Mouse (Mus musculus) forebrain, embryonic 15.5 days (tissue): Measurements from ENCODE around the gene Atp10a. TPM values are rescaled to one million over a fixed set of nuclear protein-coding genes. Genes with fewer than 3 reads are reported as not detected.

Experiments used
- ATAC-seq: fragments of 200-750 bp; cut with Nextera tagmentation; replicated peaks from 2 replicates; pipeline ENCODE4 v1.8.0; 2017; ENCODE audit warnings: mild to moderate bottlenecking, moderate TSS enrichment, moderate library complexity
- H3K27ac ChIP-seq: fragments of 300-500 bp; sonication (generic); replicated peaks from 2 replicates; pipeline ENCODE4 v1.5.1; 2015; ENCODE audit warnings: mild to moderate bottlenecking, inconsistent platforms
- H3K27me3 ChIP-seq: fragments of 300-500 bp; sonication (generic); 2 replicates; pipeline ENCODE4 v1.6.1; 2015; ENCODE audit warnings: inconsistent platforms
- H3K36me3 ChIP-seq: fragments of 300-500 bp; sonication (generic); 2 replicates; pipeline ENCODE4 v1.6.1; 2015; ENCODE audit warnings: mild to moderate bottlenecking, inconsistent platforms
- H3K4me1 ChIP-seq: fragments of 300-500 bp; sonication (generic); 2 replicates; pipeline ENCODE4 v1.6.1; 2015; ENCODE audit warnings: inconsistent platforms
- H3K4me2 ChIP-seq: fragments of 300-500 bp; sonication (generic); replicated peaks from 2 replicates; pipeline ENCODE4 v1.6.1; 2015; ENCODE audit warnings: mild to moderate bottlenecking, inconsistent platforms
- H3K4me3 ChIP-seq: fragments of 300-500 bp; sonication (generic); 2 replicates; pipeline ENCODE4 v1.5.1; 2015; ENCODE audit warnings: mild to moderate bottlenecking, inconsistent platforms
- H3K9ac ChIP-seq: fragments of 300-500 bp; sonication (generic); replicated peaks from 2 replicates; pipeline ENCODE4 v1.6.1; 2015; ENCODE audit warnings: mild to moderate bottlenecking, inconsistent platforms
- H3K9me3 ChIP-seq: fragments of 300-500 bp; sonication (generic); 2 replicates; pipeline ENCODE4 v1.6.1; 2016; ENCODE audit warnings: inconsistent platforms
- WGBS: fragments of 180-500 bp; shearing (Covaris S2); methylation state at CpG from one replicate; pipeline ENCODE4 v1.1.7; 2015; ENCODE audit warnings: mixed read lengths; 5-methylcytosine and 5-hydroxymethylcytosine counted together
- polyA plus RNA-seq: library from polyadenylated mRNA; unstranded; fragments of >200 nt; fragmentation: Nextera tagmentation; extraction: Ambion mirVana; gene quantifications from 2 replicates; pipeline ENCODE4 v1.2.1, GENCODE M21; 2015

Gene Atp10a
- polyA plus RNA-seq, 1 experiment from 2014 or later, result 1.2 TPM

GRCm38 (mm10) chr7:58719218-58719938, 63.4 kb downstream of the Atp10a start:
- no peak overlapping the region for H3K9ac ChIP-seq
- no peaks in the 10 kb centered on the region for H3K9me3 ChIP-seq
- no peak for ATAC-seq
- no peaks in the 10 kb centered on the region for H3K4me1 ChIP-seq
- H3K36me3 ChIP-seq, result no peaks in the 10 kb centered on the region
- H3K4me3 ChIP-seq, result no peak overlapping the region
- no peak overlapping the region for H3K4me2 ChIP-seq
- H3K27ac ChIP-seq, result no peak overlapping the region
- 51% methylated on average over 4 of the region's 4 CpGs for WGBS
- no peaks in the 10 kb centered on the region for H3K27me3 ChIP-seq

GRCm38 (mm10) chr7:58722250-58722649, 66.3 kb downstream of the Atp10a start:
- Histone ChIP-seq H3K27me3 (no peaks in the 10 kb centered on the region), H3K4me2 (no peak overlapping the region), H3K9ac (no peak overlapping the region), H3K4me1 (no peaks in the 10 kb centered on the region), H3K4me3 (no peak overlapping the region), H3K36me3 (no peaks in the 10 kb centered on the region), H3K27ac (no peak overlapping the region), H3K9me3 (no peaks in the 10 kb centered on the region)
- no peak for ATAC-seq
- WGBS, result 97% methylated on average over 1 of the region's 1 CpGs

- Histone ChIP-seq H3K36me3 (no peaks in the 10 kb centered on the region), H3K4me3 (no peak overlapping the region), H3K27me3 (no peaks in the 10 kb centered on the region), H3K27ac (no peak overlapping the region), H3K9me3 (no peaks in the 10 kb centered on the region), H3K4me2 (no peak overlapping the region), H3K9ac (no peak overlapping the region), H3K4me1 (peaks cover 5% of the 10 kb centered on the region; the same call in 1 of the 2 replicates)
- WGBS, result 58% methylated on average over 8 of the region's 8 CpGs
- peak; percentile 68 for ATAC-seq
Measured at GRCm38 (mm10) chr7:58730201-58730600, 74.2 kb downstream of the Atp10a start.

- ATAC-seq, result no peak
- Histone ChIP-seq H3K27me3 (no peaks in the 10 kb centered on the region), H3K4me2 (no peak overlapping the region), H3K4me3 (no peak overlapping the region), H3K36me3 (no peaks in the 10 kb centered on the region), H3K4me1 (peaks cover 5% of the 10 kb centered on the region; the same call in 1 of the 2 replicates), H3K9me3 (no peaks in the 10 kb centered on the region), H3K9ac (no peak overlapping the region), H3K27ac (no peak overlapping the region)
- WGBS, result 84% methylated on average over 1 of the region's 1 CpGs
Measured at GRCm38 (mm10) chr7:58730831-58731230, 74.9 kb downstream of the Atp10a start.

- Histone ChIP-seq H3K9me3 (no peaks in the 10 kb centered on the region), H3K4me2 (no peak overlapping the region), H3K4me1 (peaks cover 5% of the 10 kb centered on the region; the same call in 1 of the 2 replicates), H3K27me3 (no peaks in the 10 kb centered on the region), H3K27ac (no peak overlapping the region), H3K9ac (no peak overlapping the region), H3K4me3 (no peak overlapping the region), H3K36me3 (no peaks in the 10 kb centered on the region)
- ATAC-seq, result no peak
- WGBS, result 79% methylated on average over 6 of the region's 6 CpGs
Measured at GRCm38 (mm10) chr7:58732406-58732805, 76.4 kb downstream of the Atp10a start.

GRCm38 (mm10) chr7:58733490-58733901, 77.5 kb downstream of the Atp10a start:
- no peak overlapping the region for H3K9ac ChIP-seq
- H3K36me3 ChIP-seq, result no peaks in the 10 kb centered on the region
- H3K27ac ChIP-seq, result no peak overlapping the region
- no peaks in the 10 kb centered on the region for H3K9me3 ChIP-seq
- peaks cover 5% of the 10 kb centered on the region; the same call in 1 of the 2 replicates for H3K4me1 ChIP-seq
- 82% methylated on average over 6 of the region's 6 CpGs for WGBS
- H3K27me3 ChIP-seq, result no peaks in the 10 kb centered on the region
- no peak overlapping the region for H3K4me3 ChIP-seq
- no peak for ATAC-seq
- H3K4me2 ChIP-seq, result no peak overlapping the region

GRCm38 (mm10) chr7:58736841-58737547, 81.0 kb downstream of the Atp10a start:
- ATAC-seq, result no peak
- no peak overlapping the region for H3K9ac ChIP-seq
- WGBS, result 91% methylated on average over 3 of the region's 3 CpGs
- no peaks in the 10 kb centered on the region for H3K27me3 ChIP-seq
- no peak overlapping the region for H3K27ac ChIP-seq
- no peak overlapping the region for H3K4me3 ChIP-seq
- no peaks in the 10 kb centered on the region for H3K9me3 ChIP-seq
- no peaks in the 10 kb centered on the region for H3K4me1 ChIP-seq
- H3K4me2 ChIP-seq, result no peak overlapping the region
- H3K36me3 ChIP-seq, result no peaks in the 10 kb centered on the region

GRCm38 (mm10) chr7:58740196-58740595, 84.2 kb downstream of the Atp10a start:
- no peaks in the 10 kb centered on the region for H3K9me3 ChIP-seq
- no peak overlapping the region for H3K4me3 ChIP-seq
- no peak overlapping the region for H3K4me2 ChIP-seq
- H3K36me3 ChIP-seq, result no peaks in the 10 kb centered on the region
- H3K9ac ChIP-seq, result no peak overlapping the region
- H3K27me3 ChIP-seq, result no peaks in the 10 kb centered on the region
- WGBS, result 94% methylated on average over 13 of the region's 13 CpGs
- no peak overlapping the region for H3K27ac ChIP-seq
- H3K4me1 ChIP-seq, result no peaks in the 10 kb centered on the region
- ATAC-seq, result no peak

- no peaks in the 10 kb centered on the region for H3K4me1 ChIP-seq
- no peak overlapping the region for H3K9ac ChIP-seq
- no peaks in the 10 kb centered on the region for H3K27me3 ChIP-seq
- H3K36me3 ChIP-seq, result no peaks in the 10 kb centered on the region
- H3K9me3 ChIP-seq, result no peaks in the 10 kb centered on the region
- ATAC-seq, result no peak
- H3K27ac ChIP-seq, result no peak overlapping the region
- WGBS, result 98% methylated on average over 4 of the region's 4 CpGs
- H3K4me2 ChIP-seq, result no peak overlapping the region
- no peak overlapping the region for H3K4me3 ChIP-seq
Measured at GRCm38 (mm10) chr7:58740842-58741241, 84.9 kb downstream of the Atp10a start.

GRCm38 (mm10) chr7:58742009-58742408, 86.0 kb downstream of the Atp10a start:
- no peaks in the 10 kb centered on the region for H3K36me3 ChIP-seq
- H3K9ac ChIP-seq, result no peak overlapping the region
- 86% methylated on average over 4 of the region's 4 CpGs for WGBS
- no peaks in the 10 kb centered on the region for H3K27me3 ChIP-seq
- no peaks in the 10 kb centered on the region for H3K9me3 ChIP-seq
- ATAC-seq, result no peak
- no peaks in the 10 kb centered on the region for H3K4me1 ChIP-seq
- H3K27ac ChIP-seq, result no peak overlapping the region
- H3K4me3 ChIP-seq, result no peak overlapping the region
- H3K4me2 ChIP-seq, result no peak overlapping the region

GRCm38 (mm10) chr7:58742648-58743047, 86.7 kb downstream of the Atp10a start:
- H3K36me3 ChIP-seq, result no peaks in the 10 kb centered on the region
- no peak overlapping the region for H3K9ac ChIP-seq
- H3K4me3 ChIP-seq, result no peak overlapping the region
- H3K27me3 ChIP-seq, result no peaks in the 10 kb centered on the region
- no peak for ATAC-seq
- WGBS, result 76% methylated on average over 1 of the region's 1 CpGs
- no peak overlapping the region for H3K4me2 ChIP-seq
- no peak overlapping the region for H3K27ac ChIP-seq
- H3K4me1 ChIP-seq, result no peaks in the 10 kb centered on the region
- H3K9me3 ChIP-seq, result no peaks in the 10 kb centered on the region

GRCm38 (mm10) chr7:58743362-58744320, 87.7 kb downstream of the Atp10a start:
- Histone ChIP-seq H3K27me3 (no peaks in the 10 kb centered on the region), H3K9ac (no peak overlapping the region), H3K4me3 (no peak overlapping the region), H3K4me1 (no peaks in the 10 kb centered on the region), H3K4me2 (no peak overlapping the region), H3K9me3 (no peaks in the 10 kb centered on the region), H3K27ac (no peak overlapping the region), H3K36me3 (no peaks in the 10 kb centered on the region)
- no peak for ATAC-seq
- 84% methylated on average over 4 of the region's 4 CpGs for WGBS
